Mouse (Mus musculus): ENCODE results near the gene Ly75. TPM values are rescaled to one million over a fixed set of nuclear protein-coding genes. Genes with fewer than 3 reads are reported as not detected.

The Ly75 gene
- polyA plus RNA-seq, 1 experiment from 2014 or later: 0.41 TPM

GRCm38 (mm10) chr2:60347875-60348274 lies 35.2 kb downstream of the Ly75 start:
- 89% methylated on average over 7 of the region's 7 CpGs for WGBS
- no peak overlapping the region for H3K9ac ChIP-seq (ENCODE audit: low read length)
- H3K27ac ChIP-seq (ENCODE audit: low read depth, low read length): no peak overlapping the region
- DNase-seq (ENCODE audit: low spot score) (no peak), ATAC-seq (no peak)
- 0 out of 2 replicates have a peak, but pooled peaks cover 7% of the 10 kb centered on the region for H3K27me3 ChIP-seq (replicated peaks; ENCODE audit: control insufficient read depth, insufficient read depth, low read length)
- no peaks in the 10 kb centered on the region for H3K9me3 ChIP-seq (replicated peaks; ENCODE audit: control insufficient read depth, low read length)
- H3K36me3 ChIP-seq (ENCODE audit: control insufficient read depth, insufficient read depth, low read length): no peaks in the 10 kb centered on the region
- H3K4me3 ChIP-seq (ENCODE audit: low read depth, low read length): no peak overlapping the region
- no peak overlapping the region for H3K4me2 ChIP-seq (ENCODE audit: low read length)
- H3K4me1 ChIP-seq (ENCODE audit: control insufficient read depth, insufficient read depth, low read length): no peaks in the 10 kb centered on the region

GRCm38 (mm10) chr2:60346531-60346930 lies 36.6 kb downstream of the Ly75 start:
- H3K9ac ChIP-seq (ENCODE audit: low read length): no peak overlapping the region
- no peaks in the 10 kb centered on the region for H3K9me3 ChIP-seq (replicated peaks; ENCODE audit: control insufficient read depth, low read length)
- H3K4me1 ChIP-seq (ENCODE audit: control insufficient read depth, insufficient read depth, low read length): no peaks in the 10 kb centered on the region
- H3K4me2 ChIP-seq (ENCODE audit: low read length): no peak overlapping the region
- 0 out of 2 replicates have a peak, but pooled peaks cover 7% of the 10 kb centered on the region for H3K27me3 ChIP-seq (replicated peaks; ENCODE audit: control insufficient read depth, insufficient read depth, low read length)
- peak; percentile 18 for DNase-seq (ENCODE audit: low spot score)
- no peak for ATAC-seq
- no peaks in the 10 kb centered on the region for H3K36me3 ChIP-seq (ENCODE audit: control insufficient read depth, insufficient read depth, low read length)
- no peak overlapping the region for H3K4me3 ChIP-seq (ENCODE audit: low read depth, low read length)
- WGBS: 69% methylated on average over 8 of the region's 8 CpGs
- H3K27ac ChIP-seq (ENCODE audit: low read depth, low read length): no peak overlapping the region

GRCm38 (mm10) chr2:60345717-60346116 lies 37.4 kb downstream of the Ly75 start:
- H3K9me3 ChIP-seq (replicated peaks; ENCODE audit: control insufficient read depth, low read length): no peaks in the 10 kb centered on the region
- H3K9ac ChIP-seq (ENCODE audit: low read length): no peak overlapping the region
- ATAC-seq (no peak), DNase-seq (ENCODE audit: low spot score) (peak; percentile 24)
- no peak overlapping the region for H3K4me3 ChIP-seq (ENCODE audit: low read depth, low read length)
- no peaks in the 10 kb centered on the region for H3K36me3 ChIP-seq (ENCODE audit: control insufficient read depth, insufficient read depth, low read length)
- 54% methylated on average over 7 of the region's 7 CpGs for WGBS
- H3K27me3 ChIP-seq (replicated peaks; ENCODE audit: control insufficient read depth, insufficient read depth, low read length): 0 out of 2 replicates have a peak, but pooled peaks cover 7% of the 10 kb centered on the region
- H3K27ac ChIP-seq (ENCODE audit: low read depth, low read length): no peak overlapping the region
- no peak overlapping the region for H3K4me2 ChIP-seq (ENCODE audit: low read length)
- H3K4me1 ChIP-seq (ENCODE audit: control insufficient read depth, insufficient read depth, low read length): no peaks in the 10 kb centered on the region

- 0 out of 2 replicates have a peak, but pooled peaks cover 7% of the 10 kb centered on the region for H3K27me3 ChIP-seq (replicated peaks; ENCODE audit: control insufficient read depth, insufficient read depth, low read length)
- peak; percentile 59 for DNase-seq (ENCODE audit: low spot score)
- no peak overlapping the region for H3K4me2 ChIP-seq (ENCODE audit: low read length)
- no peak overlapping the region for H3K27ac ChIP-seq (ENCODE audit: low read depth, low read length)
- no peaks in the 10 kb centered on the region for H3K9me3 ChIP-seq (replicated peaks; ENCODE audit: control insufficient read depth, low read length)
- no peak overlapping the region for H3K9ac ChIP-seq (ENCODE audit: low read length)
- no peaks in the 10 kb centered on the region for H3K4me1 ChIP-seq (ENCODE audit: control insufficient read depth, insufficient read depth, low read length)
- H3K36me3 ChIP-seq (ENCODE audit: control insufficient read depth, insufficient read depth, low read length): no peaks in the 10 kb centered on the region
- ATAC-seq: peak; percentile 40; the same call in 1 of the 2 replicates
- H3K4me3 ChIP-seq (ENCODE audit: low read depth, low read length): no peak overlapping the region
- WGBS: 17% methylated on average over 11 of the region's 11 CpGs
Measured at GRCm38 (mm10) chr2:60343607-60344289, 39.4 kb downstream of the Ly75 start.

GRCm38 (mm10) chr2:60342107-60342880 lies 40.8 kb downstream of the Ly75 start:
- Histone ChIP-seq H3K4me3 (ENCODE audit: low read depth, low read length) (no peak overlapping the region), H3K9me3 (replicated peaks; ENCODE audit: control insufficient read depth, low read length) (no peaks in the 10 kb centered on the region), H3K27ac (ENCODE audit: low read depth, low read length) (no peak overlapping the region), H3K4me1 (ENCODE audit: control insufficient read depth, insufficient read depth, low read length) (no peaks in the 10 kb centered on the region), H3K9ac (ENCODE audit: low read length) (no peak overlapping the region), H3K4me2 (ENCODE audit: low read length) (no peak overlapping the region), H3K27me3 (replicated peaks; ENCODE audit: control insufficient read depth, insufficient read depth, low read length) (0 out of 2 replicates have a peak, but pooled peaks cover 5% of the 10 kb centered on the region), H3K36me3 (ENCODE audit: control insufficient read depth, insufficient read depth, low read length) (no peaks in the 10 kb centered on the region)
- WGBS: 38% methylated on average over 4 of the region's 4 CpGs
- ATAC-seq (no peak), DNase-seq (ENCODE audit: low spot score) (no peak)

GRCm38 (mm10) chr2:60337937-60338336 lies 45.2 kb downstream of the Ly75 start:
- DNase-seq (ENCODE audit: low spot score) (no peak), ATAC-seq (no peak)
- Histone ChIP-seq H3K36me3 (ENCODE audit: control insufficient read depth, insufficient read depth, low read length) (no peaks in the 10 kb centered on the region), H3K4me1 (ENCODE audit: control insufficient read depth, insufficient read depth, low read length) (no peaks in the 10 kb centered on the region), H3K9ac (ENCODE audit: low read length) (no peak overlapping the region), H3K4me3 (ENCODE audit: low read depth, low read length) (no peak overlapping the region), H3K27me3 (replicated peaks; ENCODE audit: control insufficient read depth, insufficient read depth, low read length) (no peaks in the 10 kb centered on the region), H3K4me2 (ENCODE audit: low read length) (no peak overlapping the region), H3K9me3 (replicated peaks; ENCODE audit: control insufficient read depth, low read length) (no peaks in the 10 kb centered on the region), H3K27ac (ENCODE audit: low read depth, low read length) (no peak overlapping the region)
- 27% methylated on average over 9 of the region's 9 CpGs for WGBS

GRCm38 (mm10) chr2:60328641-60329040 lies 54.5 kb downstream of the Ly75 start:
- no peak overlapping the region for H3K9ac ChIP-seq (ENCODE audit: low read length)
- H3K36me3 ChIP-seq (ENCODE audit: control insufficient read depth, insufficient read depth, low read length): no peaks in the 10 kb centered on the region
- DNase-seq (ENCODE audit: low spot score) (no peak), ATAC-seq (no peak)
- no peak overlapping the region for H3K27ac ChIP-seq (ENCODE audit: low read depth, low read length)
- no peaks in the 10 kb centered on the region for H3K4me1 ChIP-seq (ENCODE audit: control insufficient read depth, insufficient read depth, low read length)
- WGBS: 92% methylated on average over 10 of the region's 10 CpGs
- H3K4me2 ChIP-seq (ENCODE audit: low read length): no peak overlapping the region
- no peak overlapping the region for H3K4me3 ChIP-seq (ENCODE audit: low read depth, low read length)
- no peaks in the 10 kb centered on the region for H3K27me3 ChIP-seq (replicated peaks; ENCODE audit: control insufficient read depth, insufficient read depth, low read length)
- H3K9me3 ChIP-seq (replicated peaks; ENCODE audit: control insufficient read depth, low read length): no peaks in the 10 kb centered on the region

GRCm38 (mm10) chr2:60327581-60327980 lies 55.5 kb downstream of the Ly75 start:
- H3K4me1 ChIP-seq (ENCODE audit: control insufficient read depth, insufficient read depth, low read length): no peaks in the 10 kb centered on the region
- no peaks in the 10 kb centered on the region for H3K9me3 ChIP-seq (replicated peaks; ENCODE audit: control insufficient read depth, low read length)
- ATAC-seq: no peak
- no peaks in the 10 kb centered on the region for H3K27me3 ChIP-seq (replicated peaks; ENCODE audit: control insufficient read depth, insufficient read depth, low read length)
- H3K27ac ChIP-seq (ENCODE audit: low read depth, low read length): no peak overlapping the region
- 94% methylated on average over 11 of the region's 11 CpGs for WGBS
- no peaks in the 10 kb centered on the region for H3K36me3 ChIP-seq (ENCODE audit: control insufficient read depth, insufficient read depth, low read length)
- no peak overlapping the region for H3K9ac ChIP-seq (ENCODE audit: low read length)
- no peak overlapping the region for H3K4me2 ChIP-seq (ENCODE audit: low read length)
- no peak for DNase-seq (ENCODE audit: low spot score)
- H3K4me3 ChIP-seq (ENCODE audit: low read depth, low read length): no peak overlapping the region

- H3K9me3 ChIP-seq (replicated peaks; ENCODE audit: control insufficient read depth, low read length): no peaks in the 10 kb centered on the region
- H3K36me3 ChIP-seq (ENCODE audit: control insufficient read depth, insufficient read depth, low read length): no peaks in the 10 kb centered on the region
- no peaks in the 10 kb centered on the region for H3K4me1 ChIP-seq (ENCODE audit: control insufficient read depth, insufficient read depth, low read length)
- H3K27ac ChIP-seq (ENCODE audit: low read depth, low read length): no peak overlapping the region
- DNase-seq (ENCODE audit: low spot score) (no peak), ATAC-seq (no peak)
- H3K9ac ChIP-seq (ENCODE audit: low read length): no peak overlapping the region
- H3K4me3 ChIP-seq (ENCODE audit: low read depth, low read length): no peak overlapping the region
- 87% methylated on average over 7 of the region's 7 CpGs for WGBS
- no peaks in the 10 kb centered on the region for H3K27me3 ChIP-seq (replicated peaks; ENCODE audit: control insufficient read depth, insufficient read depth, low read length)
- H3K4me2 ChIP-seq (ENCODE audit: low read length): no peak overlapping the region
Measured at GRCm38 (mm10) chr2:60326948-60327347, 56.2 kb downstream of the Ly75 start.

Data from forebrain, embryonic 14.5 days (tissue).